Mouse (Mus musculus) liver, embryonic 14.5 days (tissue): ENCODE measurements around the gene Grpel1. TPM values are rescaled to one million over a fixed set of nuclear protein-coding genes. Genes with fewer than 3 reads are reported as not detected.
A peak's percentile ranks its signal among the peaks of the same experiment; 100 is the strongest.

ENCODE experiments used
- ATAC-seq: fragments of 200-750 bp; cut with Nextera tagmentation; 2 replicates; pipeline ENCODE4 v1.8.0; 2017; ENCODE audit warnings: moderate number of reproducible peaks, mild to moderate bottlenecking, moderate library complexity; ENCODE audit not compliant: insufficient read depth
- DNase-seq, 3 experiments: peaks; one replicate each; pipeline ENCODE4 v3.0.0-alpha.2; 2012 to 2013; ENCODE audit warnings: low read depth in 3 of 3, low spot score in 3 of 3
- H3K27ac ChIP-seq: fragments of 300-500 bp; sonication (generic); 2 replicates; pipeline ENCODE4 v1.5.1; 2014; ENCODE audit warnings: moderate library complexity, mild to moderate bottlenecking, control low read depth, inconsistent platforms
- H3K27me3 ChIP-seq: fragments of 300-500 bp; sonication (generic); 2 replicates; pipeline ENCODE4 v1.6.1; 2014; ENCODE audit warnings: mild to moderate bottlenecking, low read length, moderate library complexity; ENCODE audit not compliant: control insufficient read depth, insufficient read depth
- H3K36me3 ChIP-seq: fragments of 300-500 bp; sonication (generic); replicated peaks from 2 replicates; pipeline ENCODE4 v1.6.1; 2014; ENCODE audit warnings: low read depth; ENCODE audit not compliant: control insufficient read depth, insufficient read depth
- H3K4me1 ChIP-seq, 2 experiments: fragments of 200-500 bp in 1 of 2; fragments of 300-500 bp in 1 of 2; sonication (generic) in 1 of 2; replicated peaks; 2 replicates each; pipeline ENCODE4 v1.6.1; 2012 to 2014; ENCODE audit warnings: antibody characterized with exemption in 1 of 2, inconsistent platforms in 1 of 2, low read length in 1 of 2; ENCODE audit not compliant: control insufficient read depth in 2 of 2, insufficient read depth in 2 of 2
- H3K4me2 ChIP-seq: fragments of 300-500 bp; sonication (generic); 2 replicates; pipeline ENCODE4 v1.6.1; 2014; ENCODE audit warnings: low read depth, mild to moderate bottlenecking, control low read depth, moderate library complexity
- H3K4me3 ChIP-seq, 2 experiments: fragments of 200-500 bp in 1 of 2; fragments of 300-500 bp in 1 of 2; sonication (generic) in 1 of 2; 2 replicates each; pipeline ENCODE4 v1.5.1; 2012 to 2014; ENCODE audit warnings: low read depth in 2 of 2, low read length in 2 of 2, mild to moderate bottlenecking in 2 of 2, control low read depth in 1 of 2, inconsistent platforms in 1 of 2, moderate library complexity in 1 of 2; ENCODE audit not compliant: insufficient read depth in 1 of 2
- H3K9ac ChIP-seq: fragments of 300-500 bp; sonication (generic); replicated peaks from 2 replicates; pipeline ENCODE4 v1.6.1; 2014; ENCODE audit warnings: mild to moderate bottlenecking, control low read depth, moderate library complexity
- H3K9me3 ChIP-seq: fragments of 300-500 bp; sonication (generic); 2 replicates; pipeline ENCODE4 v1.6.1; 2016; ENCODE audit warnings: low read length, mixed read lengths; ENCODE audit not compliant: control insufficient read depth
- CTCF ChIP-seq: IDR thresholded peaks from 2 replicates; pipeline ENCODE4 v1.5.1; 2016; ENCODE audit warnings: antibody characterized with exemption, low read depth, control low read depth
- EP300 ChIP-seq: IDR thresholded peaks from 2 replicates; pipeline ENCODE4 v1.6.1; 2016; ENCODE audit warnings: antibody characterized with exemption, low read depth
- WGBS: fragments of 180-500 bp; shearing (Covaris S2); extraction: QIAGEN DNeasy Blood & Tissue Kit; methylation state at CpG from one replicate; pipeline ENCODE4 v1.1.7; 2014; ENCODE audit not compliant: insufficient replicate concordance; 5-methylcytosine and 5-hydroxymethylcytosine counted together
- polyA plus RNA-seq, 2 experiments: library from polyadenylated mRNA; depleted of rRNA in 1 of 2; stranded (reverse) in 1 of 2; unstranded in 1 of 2; fragments of >200 nt; fragmentation: Nextera tagmentation in 1 of 2; extraction: Ambion mirVana in 1 of 2; gene quantifications; 2 replicates each; pipeline versions ENCODE4 v1.2.1 to v1.2.3; 2012 to 2014

Grpel1 gene
- polyA plus RNA-seq, 2 experiments, result 16.8 to 42.4 TPM

GRCm38 (mm10) chr5:36465889-36466288 lies 1.1 kb downstream of the Grpel1 start:
- no peaks in the 10 kb centered on the region for H3K27me3 ChIP-seq
- peaks cover 16% of the 10 kb centered on the region for H3K36me3 ChIP-seq
- no peak for DNase-seq
- H3K27ac ChIP-seq, result peak overlapping the region; percentile 68; the same call in 1 of the 2 replicates
- peak overlapping the region; percentile 90 for H3K9ac ChIP-seq
- H3K4me1 ChIP-seq, result peaks cover 3 to 9% of the 10 kb centered on the region in 2 experiments
- no peak for ATAC-seq
- peak overlapping the region; percentile 85 to 93 for H3K4me3 ChIP-seq
- peak overlapping the region; percentile 98 for H3K4me2 ChIP-seq
- WGBS, result 3% methylated on average over 8 of the region's 8 CpGs
- H3K9me3 ChIP-seq, result no peaks in the 10 kb centered on the region
- no peak for TF ChIP-seq CTCF
- TF ChIP-seq EP300, result no peak

- H3K27me3 ChIP-seq, result no peaks in the 10 kb centered on the region
- no peak overlapping the region for H3K4me2 ChIP-seq
- H3K9ac ChIP-seq, result no peak overlapping the region
- H3K9me3 ChIP-seq, result no peaks in the 10 kb centered on the region
- H3K4me3 ChIP-seq, result no peak overlapping the region
- no peak for TF ChIP-seq CTCF
- no peak for TF ChIP-seq EP300
- DNase-seq, result no peak
- WGBS, result 83% methylated on average over 8 of the region's 8 CpGs
- peaks cover 42% of the 10 kb centered on the region for H3K36me3 ChIP-seq
- peaks cover under 1 to 3% of the 10 kb centered on the region in 2 experiments for H3K4me1 ChIP-seq
- H3K27ac ChIP-seq, result no peak overlapping the region
- no peak for ATAC-seq
These were observed 6.4 kb downstream of the Grpel1 start for GRCm38 (mm10) chr5:36471206-36471605.

- DNase-seq (no peak), ATAC-seq (no peak)
- Histone ChIP-seq H3K9ac (no peak overlapping the region), H3K9me3 (no peaks in the 10 kb centered on the region), H3K36me3 (peaks cover 44% of the 10 kb centered on the region), H3K4me1 (no peaks in the 10 kb centered on the region), H3K27me3 (no peaks in the 10 kb centered on the region), H3K4me2 (no peak overlapping the region), H3K27ac (no peak overlapping the region), H3K4me3 (no peak overlapping the region)
- 70% methylated on average over 4 of the region's 4 CpGs for WGBS
- no peak for TF ChIP-seq CTCF
- TF ChIP-seq EP300, result no peak
These were observed 8.3 kb downstream of the Grpel1 start for GRCm38 (mm10) chr5:36472876-36473655.

GRCm38 (mm10) chr5:36474283-36474682 lies 9.5 kb downstream of the Grpel1 start:
- peaks cover 44% of the 10 kb centered on the region for H3K36me3 ChIP-seq
- DNase-seq, result peak; percentile 55 to 65 (median 61)
- H3K4me2 ChIP-seq, result no peak overlapping the region
- 79% methylated on average over 5 of the region's 5 CpGs for WGBS
- H3K27me3 ChIP-seq, result no peaks in the 10 kb centered on the region
- H3K9me3 ChIP-seq, result no peaks in the 10 kb centered on the region
- H3K9ac ChIP-seq, result no peak overlapping the region
- no peak overlapping the region for H3K27ac ChIP-seq
- TF ChIP-seq CTCF (peak; percentile 94), EP300 (no peak)
- no peak overlapping the region for H3K4me3 ChIP-seq
- H3K4me1 ChIP-seq, result peaks cover 0 to 4% of the 10 kb centered on the region in 2 experiments; a peak in 1 of 4 replicates
- 0 out of 2 replicates have a peak, but pooled peaks have one; percentile 31 for ATAC-seq

- H3K27me3 ChIP-seq, result no peaks in the 10 kb centered on the region
- no peak overlapping the region for H3K27ac ChIP-seq
- TF ChIP-seq EP300 (no peak), CTCF (no peak)
- no peak for DNase-seq
- H3K9ac ChIP-seq, result no peak overlapping the region
- WGBS, result 43% methylated on average over 3 of the region's 3 CpGs
- peaks cover 2 to 11% of the 10 kb centered on the region in 2 experiments for H3K4me1 ChIP-seq
- no peak overlapping the region for H3K4me3 ChIP-seq
- no peak for ATAC-seq
- peaks cover 12% of the 10 kb centered on the region for H3K36me3 ChIP-seq
- no peaks in the 10 kb centered on the region for H3K9me3 ChIP-seq
- no peak overlapping the region for H3K4me2 ChIP-seq
These were observed 12.7 kb downstream of the Grpel1 start for GRCm38 (mm10) chr5:36477486-36477885.
